Mouse (Mus musculus): Measurements from ENCODE around the gene Cnih1.

Cnih1 gene

DNA sequence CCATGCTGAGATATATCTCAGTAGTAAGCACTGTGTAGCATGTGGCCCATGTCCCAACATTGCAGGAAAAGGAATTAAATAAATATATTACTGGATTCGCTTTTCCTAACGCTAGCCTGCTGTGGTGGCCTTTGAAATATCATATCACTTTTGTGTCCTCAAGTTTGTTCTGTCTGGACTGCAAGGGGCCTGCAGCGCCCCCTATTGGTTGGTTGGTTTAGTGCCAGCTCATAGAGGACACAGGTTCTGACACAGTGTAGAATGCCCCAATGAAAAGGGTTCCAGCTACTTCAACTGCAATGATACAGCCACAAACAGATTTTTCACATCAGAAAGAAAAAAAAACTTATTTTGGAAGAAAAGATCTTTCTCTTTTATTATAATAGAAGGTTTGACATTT lies 62.5 kb downstream of the Cnih1 start:
- no peak for DNase-seq (ENCODE audit: low read depth, low spot score)

Data from 3T3-L1 (cell line).